Comparison of ENCODE assay signal across 1 mouse cellular context in genomic region chrX:7864551-7864950, GRCm38 (mm10).
TF ChIP-seq lines count a peak whose summit lies in the region.

No protein-coding gene starts in this region.

TF ChIP-seq in MEL, 35 proteins besides CTCF, POLR2A, EP300 and RAD21 (continued from another document):
- TF ChIP-seq GATA1 (IDR thresholded peaks at IDR 0.05; ENCODE audit: low read depth, low read length), result no peak
- no peak for TF ChIP-seq ELF1 (IDR thresholded peaks at IDR 0.05; ENCODE audit: low read depth, low read length)
- no peak for TF ChIP-seq CHD1 (IDR thresholded peaks at IDR 0.05; ENCODE audit: low read depth, low read length)
- TF ChIP-seq NELFE (IDR thresholded peaks at IDR 0.05; ENCODE audit: low read depth, low read length), result no peak
- TF ChIP-seq ZNF384 (IDR thresholded peaks at IDR 0.05; ENCODE audit: low read depth, low read length), result no peak
- TF ChIP-seq POLR2AphosphoS2 (IDR thresholded peaks at IDR 0.05; ENCODE audit: low read length), result no peak
- no peak for TF ChIP-seq UBTF (IDR thresholded peaks at IDR 0.05; ENCODE audit: borderline replicate concordance, insufficient read depth, low read depth, low read length)
- no peak for TF ChIP-seq MXI1 (IDR thresholded peaks at IDR 0.05; ENCODE audit: low read depth, low read length)
- TF ChIP-seq CHD2 (IDR thresholded peaks at IDR 0.05; ENCODE audit: low read length), result no peak
- no peak for TF ChIP-seq MEF2A (IDR thresholded peaks at IDR 0.05; ENCODE audit: extremely low read depth, insufficient replicate concordance, low read depth, low read length, poor library complexity, severe bottlenecking)
- no peak for TF ChIP-seq TAL1 (IDR thresholded peaks at IDR 0.05; ENCODE audit: low read length)
